Comparison of ENCODE assay signal across 8 mouse cellular contexts in the genomic region with DNA sequence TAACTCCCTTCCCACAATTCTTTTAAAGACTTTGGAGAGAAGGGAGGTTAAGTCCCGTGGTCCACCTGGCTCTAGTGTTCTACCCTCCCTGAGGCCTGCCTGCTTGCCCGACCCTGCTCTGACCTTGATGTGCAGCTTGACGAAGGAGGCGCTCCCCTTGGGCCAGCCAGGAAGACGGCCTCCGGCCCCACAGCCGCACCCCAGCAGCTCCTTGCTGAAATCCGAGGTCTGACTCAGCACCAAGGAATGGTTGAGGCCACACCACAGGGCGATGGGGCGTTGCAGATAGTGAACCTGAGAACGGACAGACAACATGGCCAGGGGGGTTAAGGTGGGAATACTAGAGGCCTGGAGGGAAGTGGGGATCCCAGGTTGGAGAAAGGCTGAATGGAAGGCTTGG. TPM values are rescaled to one million over a fixed set of nuclear protein-coding genes. Genes with fewer than 3 reads are reported as not detected.
A peak's percentile ranks its signal among the peaks of the same experiment; 100 is the strongest.
DNase-seq lines count a peak whose midpoint lies in the region; ATAC-seq and TF ChIP-seq lines count a peak whose summit lies in the region.

A gene (minus strand): TSS at position 235 of the 400 bp plus-strand sequence.

- H3K4me1 ChIP-seq in thymus, adult 2 months (replicated peaks; ENCODE audit: control insufficient read depth, insufficient read depth, low read length) = no peaks in the 10 kb centered on the region
- H3K4me1 ChIP-seq in forebrain, embryonic 12.5 days = peaks cover 37% of the 10 kb centered on the region
- peaks cover 15% of the 10 kb centered on the region for H3K4me1 ChIP-seq in liver, embryonic 16.5 days (ENCODE audit: control insufficient read depth, low read depth, low read length)
- H3K4me1 ChIP-seq in stomach, postnatal 0 days (replicated peaks; ENCODE audit: control insufficient read depth, insufficient read depth) = peaks cover 10% of the 10 kb centered on the region

- H3K4me3 ChIP-seq in thymus, adult 2 months (ENCODE audit: control insufficient read depth, insufficient read depth, low read length) = no peak within 1 kb of the TSS
- H3K4me3 ChIP-seq in forebrain, embryonic 12.5 days (replicated peaks) = no peak within 1 kb of the TSS
- no peak within 1 kb of the TSS for H3K4me3 ChIP-seq in liver, embryonic 16.5 days (ENCODE audit: low read depth, low read length)
- H3K4me3 ChIP-seq in stomach, postnatal 0 days (ENCODE audit: low read depth, low read length) = no peak within 1 kb of the TSS

- no peak for TF ChIP-seq EP300 in stomach, postnatal 0 days (optimal IDR thresholded peaks at IDR 0.05)

- no peaks in the 10 kb centered on the region for H3K36me3 ChIP-seq in thymus, adult 2 months (ENCODE audit: control insufficient read depth, insufficient read depth, low read length)
- H3K36me3 ChIP-seq in forebrain, embryonic 12.5 days (replicated peaks) = no peaks in the 10 kb centered on the region
- H3K36me3 ChIP-seq in liver, embryonic 16.5 days (ENCODE audit: control insufficient read depth, insufficient read depth) = no peaks in the 10 kb centered on the region
- H3K36me3 ChIP-seq in stomach, postnatal 0 days (ENCODE audit: control insufficient read depth, insufficient read depth, low read length) = no peaks in the 10 kb centered on the region

- ATAC-seq in forebrain, embryonic 12.5 days (ENCODE audit: low FRiP score) = no peak
- no peak for ATAC-seq in liver, embryonic 16.5 days (ENCODE audit: low read depth)
- ATAC-seq in stomach, postnatal 0 days (ENCODE audit: low FRiP score, low TSS enrichment) = peak; percentile 84

- H3K9ac ChIP-seq in forebrain, embryonic 12.5 days = no peak within 1 kb of the TSS
- H3K9ac ChIP-seq in liver, embryonic 16.5 days (ENCODE audit: low read depth, low read length) = no peak within 1 kb of the TSS
- H3K9ac ChIP-seq in stomach, postnatal 0 days (ENCODE audit: low read length) = peak within 1 kb of the TSS; percentile 31

- no peak for TF ChIP-seq POLR2A in thymus, adult 2 months (IDR thresholded peaks at IDR 0.05; ENCODE audit: control insufficient read depth, extremely low read depth, insufficient read depth, low read length, poor library complexity)

- no peak for DNase-seq in thymus, adult 2 months
- no peak for DNase-seq in thymus, adult 18-20 months
- DNase-seq in heart, postnatal 4 days = no peak
- peak; percentile 86 for DNase-seq in stomach, postnatal 0 days (ENCODE audit: low spot score)
- no peak for DNase-seq in thymus, postnatal 10 days (ENCODE audit: low spot score in 2 of 2)
- no peak for DNase-seq in right cerebral cortex, postnatal 25 days

- no peaks in the 10 kb centered on the region for H3K9me3 ChIP-seq in forebrain, embryonic 12.5 days
- H3K9me3 ChIP-seq in liver, embryonic 16.5 days (replicated peaks; ENCODE audit: control insufficient read depth, low read length) = no peaks in the 10 kb centered on the region
- no peaks in the 10 kb centered on the region for H3K9me3 ChIP-seq in stomach, postnatal 0 days (ENCODE audit: control insufficient read depth, low read length)

- no peak within 1 kb of the TSS for H3K27ac ChIP-seq in thymus, adult 2 months (ENCODE audit: control insufficient read depth, insufficient read depth, low read length)
- H3K27ac ChIP-seq in forebrain, embryonic 12.5 days = no peak within 1 kb of the TSS
- no peak within 1 kb of the TSS for H3K27ac ChIP-seq in liver, embryonic 16.5 days (ENCODE audit: low read length)
- H3K27ac ChIP-seq in stomach, postnatal 0 days (replicated peaks) = peak within 1 kb of the TSS; percentile 78

- 90% methylated on average over 11 of the region's 11 CpGs for WGBS in thymus, adult 2 months
- 73% methylated on average over 11 of the region's 11 CpGs for WGBS in forebrain, embryonic 12.5 days
- 47% methylated on average over 11 of the region's 11 CpGs for WGBS in liver, embryonic 16.5 days (ENCODE audit: insufficient replicate concordance)
- 34% methylated on average over 11 of the region's 11 CpGs for WGBS in stomach, postnatal 0 days

- no peak for TF ChIP-seq CTCF in thymus, adult 2 months (IDR thresholded peaks at IDR 0.05; ENCODE audit: borderline replicate concordance, control insufficient read depth, extremely low read depth, insufficient read depth, low read length, poor library complexity)
- TF ChIP-seq CTCF in stomach, postnatal 0 days (IDR thresholded peaks at IDR 0.05; ENCODE audit: low read depth) = no peak

- no peaks in the 10 kb centered on the region for H3K27me3 ChIP-seq in thymus, adult 2 months (ENCODE audit: control insufficient read depth, insufficient read depth, low read length)
- peaks cover 7% of the 10 kb centered on the region for H3K27me3 ChIP-seq in forebrain, embryonic 12.5 days
- H3K27me3 ChIP-seq in liver, embryonic 16.5 days (ENCODE audit: control insufficient read depth, insufficient read depth, low read depth, low read length) = no peaks in the 10 kb centered on the region
- no peaks in the 10 kb centered on the region for H3K27me3 ChIP-seq in stomach, postnatal 0 days (ENCODE audit: control insufficient read depth, insufficient read depth, low read length)

- H3K4me2 ChIP-seq in forebrain, embryonic 12.5 days = no peak within 1 kb of the TSS
- H3K4me2 ChIP-seq in liver, embryonic 16.5 days (ENCODE audit: low read depth, low read length) = no peak within 1 kb of the TSS
- H3K4me2 ChIP-seq in stomach, postnatal 0 days (replicated peaks; ENCODE audit: low read depth) = no peak within 1 kb of the TSS

RNA-seq across cellular contexts. Expression of the gene that starts here (rescaled TPM):
- 21.9 and 29.7 TPM in 2 replicates for polyA plus RNA-seq in thymus, adult 2 months (2012; rRNA removed)
- polyA plus RNA-seq in forebrain, embryonic 12.5 days (2016; fragmentation: Nextera tagmentation; extraction: Ambion mirVana) = 30.6 and 39.7 TPM in 2 replicates
- 100 to 1,000 TPM; 133 to 137 TPM for total RNA-seq in heart, postnatal 4 days (2021)
- 15.0 and 21.5 TPM in 2 replicates for polyA plus RNA-seq in liver, embryonic 16.5 days (2015; fragmentation: Nextera tagmentation; extraction: Ambion mirVana)
- 77.3 and 85.9 TPM in 2 replicates for polyA plus RNA-seq in stomach, postnatal 0 days (2015; fragmentation: Nextera tagmentation; extraction: Ambion mirVana)
